Mouse (Mus musculus) MEL (cell line): ENCODE results near the gene Galnt18. TPM values are rescaled to one million over a fixed set of nuclear protein-coding genes. Genes with fewer than 3 reads are reported as not detected.

Experiments used
- DNase-seq: peaks from one replicate; pipeline ENCODE4 v3.0.0; 2011; ENCODE audit warnings: low read depth, low spot score
- H3K27ac ChIP-seq: 2 replicates; pipeline ENCODE4 v1.5.1; 2012; ENCODE audit warnings: low read depth, mild to moderate bottlenecking, control low read depth, low read length, moderate library complexity; ENCODE audit not compliant: control insufficient read depth
- H3K27me3 ChIP-seq, 2 experiments: fragments of 150-350 bp in 1 of 2; sonication (generic) in 1 of 2; 2 replicates each; pipeline ENCODE4 v1.6.1; 2012; ENCODE audit warnings: low read length in 2 of 2, mild to moderate bottlenecking in 2 of 2, improper control_type of control experiment in 1 of 2, moderate library complexity in 1 of 2; ENCODE audit not compliant: insufficient read depth in 2 of 2, control insufficient read depth in 1 of 2
- H3K36me3 ChIP-seq, 2 experiments: 2 replicates each; pipeline ENCODE4 v1.6.1; 2012 to 2014; ENCODE audit warnings: low read length in 2 of 2, improper control_type of control experiment in 1 of 2, inconsistent platforms in 1 of 2, mild to moderate bottlenecking in 1 of 2; ENCODE audit not compliant: insufficient read depth in 2 of 2, control insufficient read depth in 1 of 2
- H3K4me1 ChIP-seq, 2 experiments: fragments of 150-350 bp in 1 of 2; sonication (generic) in 1 of 2; 2 replicates each; pipeline ENCODE4 v1.6.1; 2012; ENCODE audit warnings: low read length in 2 of 2, improper control_type of control experiment in 1 of 2, mild to moderate bottlenecking in 1 of 2; ENCODE audit not compliant: insufficient read depth in 2 of 2, control insufficient read depth in 1 of 2
- H3K4me3 ChIP-seq, 2 experiments: fragments of 150-350 bp in 1 of 2; sonication (generic) in 1 of 2; 2 replicates each; pipeline ENCODE4 v1.5.1; 2012; ENCODE audit warnings: low read depth in 2 of 2, low read length in 2 of 2, mild to moderate bottlenecking in 2 of 2, moderate library complexity in 2 of 2, control low read depth in 1 of 2, improper control_type of control experiment in 1 of 2; ENCODE audit not compliant: control insufficient read depth in 1 of 2, insufficient read depth in 1 of 2
- H3K79me2 ChIP-seq: 2 replicates; pipeline ENCODE4 v1.6.1; 2012; ENCODE audit warnings: mild to moderate bottlenecking, low read length, moderate library complexity; ENCODE audit not compliant: control insufficient read depth, poor library complexity, insufficient read depth
- H3K9ac ChIP-seq: 2 replicates; pipeline ENCODE4 v1.6.1; 2012; ENCODE audit warnings: low read depth, mild to moderate bottlenecking, control low read depth, low read length, moderate library complexity; ENCODE audit not compliant: control insufficient read depth, poor library complexity, severe bottlenecking
- H3K9me3 ChIP-seq: fragments of 150-350 bp; sonication (generic); replicated peaks from 2 replicates; pipeline ENCODE4 v1.6.1; 2012; ENCODE audit warnings: mild to moderate bottlenecking, low read length, improper control_type of control experiment, moderate library complexity; ENCODE audit not compliant: insufficient read depth
- BHLHE40 ChIP-seq: IDR thresholded peaks from 2 replicates; pipeline ENCODE4 v1.6.1; 2012; ENCODE audit warnings: low read depth, mild to moderate bottlenecking, inconsistent platforms, low read length, improper control_type of control experiment, borderline replicate concordance
- CHD1 ChIP-seq: IDR thresholded peaks from 2 replicates; pipeline ENCODE4 v1.6.1; 2012; ENCODE audit warnings: low read depth, mild to moderate bottlenecking, inconsistent platforms, low read length, improper control_type of control experiment
- CTCF ChIP-seq, 3 experiments: IDR thresholded peaks in 2 of 3; conservative IDR thresholded peaks in 1 of 3; 2 replicates each; pipeline ENCODE4 v1.5.1; 2011 to 2012; ENCODE audit warnings: low read length in 3 of 3, low read depth in 2 of 3, mild to moderate bottlenecking in 2 of 3, improper control_type of control experiment in 1 of 3, inconsistent platforms in 1 of 3, mixed read lengths in 1 of 3, moderate library complexity in 1 of 3; ENCODE audit not compliant: control insufficient read depth in 1 of 3, insufficient read depth in 1 of 3, poor library complexity in 1 of 3, severe bottlenecking in 1 of 3
- ELF1 ChIP-seq: IDR thresholded peaks from 2 replicates; pipeline ENCODE4 v1.6.1; 2014; ENCODE audit warnings: low read depth, mild to moderate bottlenecking, inconsistent platforms, low read length, improper control_type of control experiment, moderate library complexity
- ETS1 ChIP-seq: IDR thresholded peaks from 2 replicates; pipeline ENCODE4 v1.6.1; 2012; ENCODE audit warnings: low read depth, mild to moderate bottlenecking, inconsistent platforms, low read length, improper control_type of control experiment, moderate library complexity
- GABPA ChIP-seq: IDR thresholded peaks from 2 replicates; pipeline ENCODE4 v1.6.1; 2012; ENCODE audit warnings: low read depth, mild to moderate bottlenecking, inconsistent platforms, low read length, improper control_type of control experiment, moderate library complexity
- KAT2A ChIP-seq: conservative IDR thresholded peaks from 2 replicates; pipeline ENCODE4 v1.6.1; 2012; ENCODE audit warnings: low read depth, low read length, improper control_type of control experiment, inconsistent platforms
- MAZ ChIP-seq: IDR thresholded peaks from 2 replicates; pipeline ENCODE4 v1.6.1; 2012; ENCODE audit warnings: low read depth, mild to moderate bottlenecking, inconsistent platforms, low read length, improper control_type of control experiment
- MEF2A ChIP-seq: IDR thresholded peaks from 2 replicates; pipeline ENCODE4 v1.6.1; 2014; ENCODE audit warnings: low read depth, mild to moderate bottlenecking, inconsistent platforms, low read length, improper control_type of control experiment; ENCODE audit not compliant: poor library complexity, insufficient replicate concordance, severe bottlenecking; ENCODE audit errors: extremely low read depth
- MYB ChIP-seq: IDR thresholded peaks from 2 replicates; pipeline ENCODE4 v1.6.1; 2011; ENCODE audit warnings: mild to moderate bottlenecking, low read depth, low read length, improper control_type of control experiment
- NELFE ChIP-seq: IDR thresholded peaks from 2 replicates; pipeline ENCODE4 v1.6.1; 2011; ENCODE audit warnings: low read depth, low read length, improper control_type of control experiment
- RAD21 ChIP-seq: IDR thresholded peaks from 2 replicates; pipeline ENCODE4 v1.6.1; 2011; ENCODE audit warnings: mild to moderate bottlenecking, low read depth, low read length, improper control_type of control experiment
- RCOR1 ChIP-seq: IDR thresholded peaks from 2 replicates; pipeline ENCODE4 v1.6.1; 2012; ENCODE audit warnings: low read depth, mild to moderate bottlenecking, inconsistent platforms, low read length, improper control_type of control experiment
- SIN3A ChIP-seq: IDR thresholded peaks from 2 replicates; pipeline ENCODE4 v1.6.1; 2012; ENCODE audit warnings: low read length, improper control_type of control experiment, inconsistent platforms
- SMC3 ChIP-seq: IDR thresholded peaks from 2 replicates; pipeline ENCODE4 v1.6.1; 2011; ENCODE audit warnings: low read depth, low read length, improper control_type of control experiment
- TBP ChIP-seq: IDR thresholded peaks from 2 replicates; pipeline ENCODE4 v1.8.0; 2011; ENCODE audit warnings: low read depth, low read length, improper control_type of control experiment
- UBTF ChIP-seq: IDR thresholded peaks from 2 replicates; pipeline ENCODE4 v1.6.1; 2012; ENCODE audit warnings: low read depth, mild to moderate bottlenecking, inconsistent platforms, low read length, improper control_type of control experiment, moderate library complexity, borderline replicate concordance; ENCODE audit not compliant: insufficient read depth
- USF1 ChIP-seq: IDR thresholded peaks from 2 replicates; pipeline ENCODE4 v1.6.1; 2014; ENCODE audit warnings: low read depth, mild to moderate bottlenecking, inconsistent platforms, low read length, improper control_type of control experiment, moderate library complexity
- ZC3H11A ChIP-seq: IDR thresholded peaks from 2 replicates; pipeline ENCODE4 v1.6.1; 2012; ENCODE audit warnings: low read depth, mild to moderate bottlenecking, inconsistent platforms, low read length, improper control_type of control experiment
- ZNF384 ChIP-seq: IDR thresholded peaks from 2 replicates; pipeline ENCODE4 v1.6.1; 2012; ENCODE audit warnings: low read depth, mild to moderate bottlenecking, inconsistent platforms, low read length, improper control_type of control experiment
- polyA plus RNA-seq, 2 experiments: library from polyadenylated mRNA; stranded (reverse) in 1 of 2; unstranded in 1 of 2; fragments of >175 nt in 1 of 2; fragments of >200 nt in 1 of 2; gene quantifications; 2 replicates each; pipeline versions ENCODE4 v1.2.1 to v1.2.4; 2012; ENCODE audit warnings: low replicate concordance in 2 of 2, low read depth in 1 of 2; ENCODE audit not compliant: insufficient read length in 2 of 2, insufficient read depth in 1 of 2, missing spikeins in 1 of 2
- total RNA-seq: library from RNA; depleted of rRNA; stranded (reverse); fragments of 300-350 nt; gene quantifications from 2 replicates; pipeline ENCODE4 v1.2.3, GENCODE M21; 2012

Gene Galnt18
- total and polyA plus RNA-seq, 3 experiments: not detected

GRCm38 (mm10) chr7:111714639-111715360 is 65.0 kb downstream of the Galnt18 start:
- Histone ChIP-seq H3K9ac (no peak overlapping the region), H3K4me3 (no peak overlapping the region), H3K79me2 (no peaks in the 10 kb centered on the region), H3K27ac (no peak overlapping the region), H3K36me3 (no peaks in the 10 kb centered on the region), H3K27me3 (no peaks in the 10 kb centered on the region), H3K9me3 (no peaks in the 10 kb centered on the region), H3K4me1 (no peaks in the 10 kb centered on the region)
- TF ChIP-seq SMC3 (no peak), MEF2A (no peak), NELFE (no peak), TBP (no peak), BHLHE40 (no peak), MYB (no peak), ELF1 (no peak), MAZ (no peak), RCOR1 (no peak), USF1 (no peak), RAD21 (no peak), ZC3H11A (no peak)
- DNase-seq: no peak

- Histone ChIP-seq H3K79me2 (no peaks in the 10 kb centered on the region), H3K27ac (no peak overlapping the region), H3K27me3 (no peaks in the 10 kb centered on the region), H3K9me3 (no peaks in the 10 kb centered on the region), H3K4me1 (no peaks in the 10 kb centered on the region), H3K4me3 (no peak overlapping the region), H3K9ac (no peak overlapping the region), H3K36me3 (no peaks in the 10 kb centered on the region)
- TF ChIP-seq MAZ (no peak), ETS1 (no peak), ZNF384 (no peak), SIN3A (no peak), CTCF (IDR thresholded peaks at IDR 0.05 in 2 of 3, conservative IDR thresholded peaks at IDR 0.05 in 1 of 3; ENCODE audit: control insufficient read depth in 1 of 3, insufficient read depth in 1 of 3, low read depth in 2 of 3, low read length in 3 of 3, poor library complexity in 1 of 3, severe bottlenecking in 1 of 3) (no peak), CHD1 (no peak), TBP (no peak), KAT2A (no peak), GABPA (no peak), UBTF (no peak)
- DNase-seq: no peak
These were observed 65.8 kb downstream of the Galnt18 start for GRCm38 (mm10) chr7:111713828-111714600.
